Mouse (Mus musculus): ENCODE measurements around the gene Tasp1.
"Not testable (repeated sequence)": the region's sequence is repeated elsewhere in the genome, so short reads cannot be mapped to it uniquely, and the experiment has no call there.

Gene Tasp1

GRCm38 (mm10) chr2:140066353-140067314 is at the start of gene Tasp1:
Gene Tasp1 (minus strand): TSS chr2:140066805.
- in situ Hi-C loops (cut with MboI, MseI), result loop anchor here (5.0 kb wide), 1 partner anchor 71 kb away; no protein-coding TSS in a partner anchor

GRCm38 (mm10) chr2:140113851-140114250 is 47.2 kb upstream of the Tasp1 start:
- in situ Hi-C loops (cut with MboI, MseI), result no loop called here

GRCm38 (mm10) chr2:140108945-140109344 is 42.3 kb upstream of the Tasp1 start:
- in situ Hi-C loops (cut with MboI, MseI), result no loop called here

- in situ Hi-C loops (cut with MboI, MseI), result no loop called here
Observed at GRCm38 (mm10) chr2:140107641-140108040, 41.0 kb upstream of the Tasp1 start.

GRCm38 (mm10) chr2:140104951-140105350 is 38.3 kb upstream of the Tasp1 start:
- in situ Hi-C loops (cut with MboI, MseI), result no loop called here

- in situ Hi-C loops (cut with MboI, MseI), result no loop called here
Observed at GRCm38 (mm10) chr2:140100551-140101474, 34.2 kb upstream of the Tasp1 start.

GRCm38 (mm10) chr2:140099971-140100370 is 33.4 kb upstream of the Tasp1 start:
- in situ Hi-C loops (cut with MboI, MseI), result no loop called here

GRCm38 (mm10) chr2:140097131-140097591 is 30.6 kb upstream of the Tasp1 start:
- in situ Hi-C loops (cut with MboI, MseI), result no loop called here

- in situ Hi-C loops (cut with MboI, MseI), result no loop called here
Observed at GRCm38 (mm10) chr2:140096034-140096433, 29.4 kb upstream of the Tasp1 start.

GRCm38 (mm10) chr2:140093433-140093832 is 26.8 kb upstream of the Tasp1 start:
- in situ Hi-C loops (cut with MboI, MseI), result no loop called here

- in situ Hi-C loops (cut with MboI, MseI), result loop anchor here (10.0 kb wide), 1 partner anchor 811 kb away; no protein-coding TSS in a partner anchor
Observed at GRCm38 (mm10) chr2:140084245-140084644, 17.6 kb upstream of the Tasp1 start.

- in situ Hi-C loops (cut with MboI, MseI), result loop anchor here (10.0 kb wide), 1 partner anchor 814 kb away; no protein-coding TSS in a partner anchor
Observed at GRCm38 (mm10) chr2:140080747-140081577, 14.4 kb upstream of the Tasp1 start.

- in situ Hi-C loops (cut with MboI, MseI), result not testable (repeated sequence)
Observed at GRCm38 (mm10) chr2:140079284-140079683, 12.7 kb upstream of the Tasp1 start.

- in situ Hi-C loops (cut with MboI, MseI), result no loop called here
Observed at GRCm38 (mm10) chr2:140078600-140079280, 12.1 kb upstream of the Tasp1 start.

GRCm38 (mm10) chr2:140077476-140077875 is 10.9 kb upstream of the Tasp1 start:
- in situ Hi-C loops (cut with MboI, MseI), result no loop called here

GRCm38 (mm10) chr2:140075150-140075549 is 8.5 kb upstream of the Tasp1 start:
- in situ Hi-C loops (cut with MboI, MseI), result no loop called here

- in situ Hi-C loops (cut with MboI, MseI), result loop anchor here (5.0 kb wide), 1 partner anchor 70 kb away; no protein-coding TSS in a partner anchor
Observed at GRCm38 (mm10) chr2:140067516-140067915, 911 bp upstream of the Tasp1 start.

GRCm38 (mm10) chr2:140065676-140066075 is 929 bp downstream of the Tasp1 start:
- in situ Hi-C loops (cut with MboI, MseI), result loop anchor here (5.0 kb wide), 1 partner anchor 72 kb away; no protein-coding TSS in a partner anchor

GRCm38 (mm10) chr2:140061481-140061880 is 5.1 kb downstream of the Tasp1 start:
- in situ Hi-C loops (cut with MboI, MseI), result no loop called here

Data from T-helper 1 cell (primary cell).